Mouse (Mus musculus) testis, adult 2 months (tissue): ENCODE measurements around the gene Adcy9.

ENCODE experiments used
- CTCF ChIP-seq: fragments of 200-500 bp; IDR thresholded peaks from 2 replicates; pipeline ENCODE4 v1.5.1; 2012; ENCODE audit warnings: low read depth, mild to moderate bottlenecking, inconsistent platforms, low read length, moderate library complexity; ENCODE audit not compliant: control insufficient read depth, insufficient read depth, insufficient replicate concordance
- POLR2A ChIP-seq: fragments of 200-500 bp; IDR thresholded peaks from 2 replicates; pipeline ENCODE4 v1.6.1; 2012; ENCODE audit warnings: low read depth, mild to moderate bottlenecking, inconsistent platforms, low read length, moderate library complexity; ENCODE audit not compliant: control insufficient read depth

DNA sequence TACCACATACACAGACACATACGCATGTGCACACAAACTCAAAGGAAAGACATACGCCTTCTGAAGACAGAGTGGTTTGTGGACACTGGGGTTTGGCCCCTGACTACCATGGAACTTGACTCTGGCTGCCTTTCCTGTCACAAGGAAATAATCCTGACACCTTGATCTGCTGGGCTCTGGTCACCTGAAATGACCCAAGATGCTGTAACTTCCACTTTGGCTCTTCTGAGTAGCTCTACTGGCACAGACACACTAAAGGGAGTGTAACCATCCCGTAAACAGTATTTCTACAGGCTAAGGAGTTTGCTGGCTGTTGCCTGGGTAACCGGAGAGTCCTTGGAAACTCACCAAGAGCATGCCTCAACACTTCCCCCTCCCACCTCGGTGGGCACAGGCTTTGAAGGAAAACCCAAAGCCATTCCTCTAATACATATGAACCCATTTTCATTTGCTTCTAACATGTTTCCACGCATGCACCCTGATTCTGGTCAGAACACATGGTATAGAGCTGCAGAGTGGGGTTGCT, 102.2 kb downstream of the Adcy9 start:
- TF ChIP-seq CTCF: no peak
- TF ChIP-seq POLR2A: no peak
